Mouse (Mus musculus) heart, postnatal 4 days (tissue): ENCODE measurements at regions not wholly inside any gene's neighbourhood (a gene's known extent, or its start where the extent isn't known, plus 50 kb on each side); places are given as distances from the start of the nearest gene placed in this dataset.

Experiments
- DNase-seq: peaks from one replicate; pipeline ENCODE4 v3.0.0; 2021

DNA sequence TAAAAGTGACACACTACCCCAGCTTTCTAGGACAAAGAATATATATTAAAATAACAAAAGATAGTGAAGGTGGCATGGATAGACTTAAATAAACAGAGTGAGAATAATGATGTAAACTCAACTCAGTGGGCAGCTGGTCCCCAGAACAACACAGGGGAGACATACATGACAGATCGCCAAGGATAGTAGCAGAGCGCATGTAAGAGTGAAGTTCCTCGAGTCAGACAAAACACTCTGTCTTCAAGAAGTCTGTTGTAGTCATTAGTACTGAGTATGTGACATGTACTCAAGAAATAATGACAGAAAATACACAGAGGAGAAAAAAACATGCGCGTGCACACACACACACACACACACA, 74.8 kb upstream of the Stxbp5l start:
- no peak for DNase-seq

DNA sequence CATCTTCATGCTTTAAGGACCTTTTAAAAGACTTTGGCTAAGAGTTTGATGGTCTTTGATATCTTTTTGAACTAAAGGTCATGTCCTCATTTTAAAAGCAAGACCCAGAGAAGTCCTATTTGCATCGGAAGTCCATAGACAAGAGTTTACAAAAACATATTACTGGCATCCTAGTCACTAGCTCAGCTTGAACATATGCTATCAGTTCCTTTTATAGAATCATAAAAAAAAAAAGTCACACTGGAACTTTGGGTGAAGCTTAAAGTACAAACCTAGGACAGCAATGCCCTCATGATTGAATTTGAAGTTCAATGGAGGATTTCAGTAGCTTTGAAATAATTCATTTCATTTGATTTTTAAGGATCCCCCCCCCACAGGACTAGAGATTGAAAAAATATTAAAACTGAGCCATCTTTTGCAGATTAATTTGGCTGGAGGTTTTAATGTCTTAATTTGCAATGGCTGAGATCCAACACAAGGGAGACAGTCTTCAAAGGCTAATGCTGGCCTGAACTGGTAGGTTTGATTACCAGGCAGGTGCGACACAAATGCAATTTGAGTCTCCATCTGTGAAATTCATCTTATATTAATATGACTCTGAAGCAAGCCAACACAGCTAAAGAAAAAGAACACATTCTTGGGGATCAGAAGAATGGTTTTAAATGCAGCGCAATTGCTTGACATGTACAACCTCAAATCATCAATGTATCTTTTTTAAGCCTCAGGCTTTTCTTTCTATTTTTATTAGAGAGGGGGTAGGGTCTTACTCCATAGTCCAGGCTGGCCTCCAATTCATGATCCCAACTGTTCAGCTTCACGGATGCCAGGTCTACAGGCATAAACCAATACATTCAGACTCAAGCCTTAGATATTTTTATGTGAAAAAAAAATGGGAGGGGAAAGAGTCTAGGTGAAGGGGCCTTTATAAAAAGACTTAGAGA, 74.1 kb upstream of the Stxbp5l start:
- no peak for DNase-seq

DNA sequence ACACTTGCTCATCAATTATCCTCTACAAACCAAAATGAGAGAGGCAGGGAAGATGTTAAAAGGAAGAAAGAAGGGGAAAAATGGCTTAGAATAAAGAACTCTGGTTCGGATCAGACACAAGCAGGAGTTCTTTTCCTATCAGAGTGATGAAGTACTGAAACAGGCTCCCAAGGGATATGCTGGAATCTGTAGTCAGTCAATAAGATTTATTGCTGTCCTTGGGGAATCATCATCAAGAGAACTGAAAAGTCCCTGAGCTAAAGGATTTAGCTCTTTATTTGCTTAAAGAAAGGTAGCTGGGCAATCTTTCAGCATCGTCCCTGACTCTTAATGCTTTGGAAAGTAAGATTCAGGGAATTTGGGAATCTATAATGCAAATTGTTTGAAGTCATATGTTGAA, 71.2 kb upstream of the Stxbp5l start:
- no peak for DNase-seq

DNA sequence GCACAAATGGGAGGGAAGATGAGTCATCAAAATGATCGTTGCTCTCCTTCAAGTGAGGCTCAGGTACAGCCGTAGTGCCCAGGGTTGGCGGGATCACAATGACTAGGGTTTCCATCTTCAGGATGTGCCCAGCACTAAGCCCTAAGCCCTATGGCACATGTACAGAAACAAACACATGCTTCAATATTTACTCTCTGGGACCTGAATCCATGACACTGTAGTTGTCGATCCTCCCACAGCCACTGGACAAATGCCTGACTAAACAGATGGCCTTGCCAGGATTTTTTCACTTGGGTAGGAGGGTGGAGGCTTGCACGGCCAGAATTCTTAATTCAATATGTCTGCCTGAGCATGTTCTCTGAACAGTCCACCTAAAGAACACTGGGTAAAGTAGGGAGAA, 65.1 kb upstream of the Stxbp5l start:
- DNase-seq = no peak

DNA sequence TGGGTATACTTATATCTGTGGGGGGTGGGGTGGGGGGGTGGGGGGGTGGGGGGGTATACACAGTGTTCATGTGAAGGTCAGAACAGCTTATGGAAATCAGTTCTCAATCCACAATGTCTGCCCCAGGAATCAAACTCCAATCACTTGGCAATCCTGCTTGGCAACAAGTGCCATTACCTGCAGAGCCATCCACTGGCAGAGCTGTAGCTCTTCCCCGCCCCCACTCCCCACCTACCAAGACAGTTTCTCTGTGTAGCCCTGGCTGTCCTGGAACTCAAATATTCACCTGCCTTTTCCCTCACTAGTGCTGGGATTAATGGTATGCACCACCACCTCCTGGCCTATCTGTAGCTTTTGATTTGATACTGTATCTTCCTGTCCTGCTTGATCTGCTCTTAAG, 61.0 kb upstream of the Stxbp5l start:
- no peak for DNase-seq

DNA sequence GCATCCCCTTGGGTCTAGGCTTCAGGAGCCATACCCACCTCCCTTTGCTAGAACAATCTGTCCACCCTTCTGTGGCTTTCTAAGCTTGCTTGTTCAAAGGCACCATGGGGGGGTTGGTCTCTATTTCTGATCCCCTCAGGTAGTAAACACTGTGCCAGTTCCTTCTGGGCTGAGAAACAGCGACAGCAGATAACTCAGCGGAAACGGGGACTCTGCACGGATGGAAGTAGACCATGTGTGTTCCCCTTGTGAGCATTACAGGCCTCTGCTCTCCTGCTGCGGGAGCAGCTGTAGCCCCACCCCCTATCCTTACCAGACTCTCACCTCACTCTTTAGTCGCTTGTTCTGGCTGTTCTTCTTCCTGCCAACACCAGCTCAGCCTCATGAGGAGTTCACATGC, 58.2 kb upstream of the Stxbp5l start:
- no peak for DNase-seq

DNA sequence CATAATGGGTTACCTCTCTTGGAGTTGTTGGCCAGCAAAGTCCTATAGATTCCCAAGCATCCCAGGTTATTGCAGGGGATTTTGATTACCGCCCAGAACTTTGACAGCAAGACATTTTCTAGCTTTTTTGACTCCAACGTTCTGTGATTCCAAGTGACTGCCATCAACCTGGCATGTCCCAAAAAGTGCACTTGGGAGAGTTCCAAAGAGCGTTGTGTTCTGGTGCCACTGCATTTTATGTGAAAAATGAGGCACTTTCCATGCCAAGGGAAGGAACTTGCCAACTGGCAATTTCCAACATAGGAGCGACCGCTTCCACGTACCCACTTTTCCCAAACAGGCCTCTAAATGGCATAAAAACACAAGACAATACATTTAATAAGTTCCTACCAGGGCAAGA, 57.7 kb upstream of the Stxbp5l start:
- no peak for DNase-seq

DNA sequence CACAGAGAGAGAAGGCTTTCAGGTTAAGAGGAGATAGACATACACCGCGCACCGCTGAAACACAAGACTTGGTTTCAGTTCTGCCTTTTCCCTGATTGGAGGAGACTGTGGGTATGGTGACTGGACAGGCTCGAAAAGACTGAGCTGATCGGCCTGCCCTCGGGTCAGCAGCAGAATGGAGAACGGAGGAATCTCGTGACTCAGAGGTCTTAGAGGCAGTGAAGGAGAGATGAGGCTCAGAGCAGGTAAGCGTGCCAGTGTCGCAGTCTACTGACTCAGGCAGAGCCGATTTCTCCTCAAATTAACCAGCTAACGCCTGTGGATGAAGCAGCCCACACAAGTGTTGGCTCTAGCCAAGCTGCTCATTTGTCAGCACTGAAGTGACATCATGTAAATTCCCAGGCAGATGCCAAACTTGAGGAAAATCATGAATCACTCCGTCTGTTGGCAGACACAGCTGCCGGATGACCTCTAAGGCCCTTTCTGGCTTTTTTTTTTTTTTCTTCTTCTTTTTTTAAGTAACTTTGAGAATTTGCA, 55.9 kb upstream of the Stxbp5l start:
- peak; percentile 28 for DNase-seq
